Mouse (Mus musculus): Measurements from ENCODE around the gene Slc35a1.

GRCm38 (mm10) chr4:34616146-34616545 is 71.1 kb downstream of the Slc35a1 start:
- TF ChIP-seq EP300 (IDR thresholded peaks at IDR 0.05; ENCODE audit: insufficient read depth, low read depth, low read length) (no peak), POLR2A (IDR thresholded peaks at IDR 0.05; ENCODE audit: insufficient read depth, low read length) (no peak)

Measured in ES-Bruce4 (cell line).